Mouse (Mus musculus): Measurements from ENCODE around the gene Ccdc65.

Gene Ccdc65

DNA sequence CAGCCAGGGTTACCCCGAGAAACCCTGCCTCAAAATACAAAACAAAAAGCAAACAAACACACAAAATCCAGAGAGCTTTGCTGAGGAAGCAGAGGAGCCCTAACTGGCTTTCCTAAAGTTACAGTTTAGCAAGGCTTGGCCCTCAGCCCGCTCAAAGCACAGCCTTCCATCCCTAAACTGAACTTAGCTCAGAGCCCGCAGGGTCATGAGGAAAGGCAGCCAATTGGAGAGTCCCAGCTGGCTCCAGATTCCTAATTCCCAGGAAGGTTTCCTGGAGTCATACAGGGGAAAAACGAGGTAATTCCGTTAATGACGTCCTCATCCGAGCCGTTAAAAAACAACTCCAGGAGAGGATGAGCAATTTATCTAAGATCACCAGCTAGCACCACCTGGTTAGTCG lies 12.3 kb upstream of the Ccdc65 start:
- DNase-seq, result peak; percentile 36

DNA sequence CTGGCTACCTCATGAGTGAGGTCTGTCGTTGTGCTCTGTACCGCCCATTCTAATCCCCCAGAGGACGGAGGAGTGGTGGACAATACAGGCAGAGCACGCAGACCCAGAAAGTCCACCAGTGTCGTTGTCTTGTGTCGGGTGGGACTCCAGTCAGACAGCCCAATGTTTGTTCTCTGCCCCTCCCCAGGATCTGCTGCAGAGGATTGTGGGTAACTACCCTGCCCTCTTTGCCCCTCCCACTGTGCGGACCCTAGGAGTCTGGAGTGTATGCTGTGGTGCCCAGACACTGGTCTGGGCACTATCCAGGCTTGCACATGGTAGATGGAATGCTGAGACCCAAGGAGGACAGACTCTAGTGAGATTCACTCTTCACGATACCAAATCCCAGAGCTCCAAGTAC lies 11.8 kb upstream of the Ccdc65 start:
- no peak for DNase-seq

GRCm38 (mm10) chr15:98699190-98700105 lies 8.6 kb upstream of the Ccdc65 start:
- peak; percentile 90 for DNase-seq

GRCm38 (mm10) chr15:98704312-98704711 lies 3.7 kb upstream of the Ccdc65 start:
- no peak for DNase-seq

DNA sequence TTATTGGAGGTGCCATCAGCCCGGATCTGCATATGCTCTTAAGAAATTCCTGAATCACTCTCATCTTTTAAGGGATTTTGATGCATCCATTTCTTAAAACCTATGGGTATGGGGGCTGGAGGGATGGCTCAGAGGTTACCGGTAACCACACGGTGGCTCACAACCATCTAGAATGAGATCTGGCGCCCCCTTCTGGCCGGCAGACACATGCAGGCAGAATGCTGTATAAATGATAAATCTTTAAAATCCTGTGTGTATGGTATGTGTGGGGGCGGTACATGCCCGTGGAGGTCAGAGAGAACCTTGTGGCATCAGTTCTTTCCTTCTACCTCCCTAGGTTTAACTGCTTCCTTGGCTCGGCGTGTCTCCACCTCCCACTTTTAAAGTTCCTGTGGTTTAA lies 2.4 kb downstream of the Ccdc65 start:
- peak; percentile 79 for DNase-seq

GRCm38 (mm10) chr15:98714230-98714652 lies 6.2 kb downstream of the Ccdc65 start:
- peak; percentile 85 for DNase-seq

GRCm38 (mm10) chr15:98717301-98717700 lies 9.3 kb downstream of the Ccdc65 start:
- no peak for DNase-seq

DNA sequence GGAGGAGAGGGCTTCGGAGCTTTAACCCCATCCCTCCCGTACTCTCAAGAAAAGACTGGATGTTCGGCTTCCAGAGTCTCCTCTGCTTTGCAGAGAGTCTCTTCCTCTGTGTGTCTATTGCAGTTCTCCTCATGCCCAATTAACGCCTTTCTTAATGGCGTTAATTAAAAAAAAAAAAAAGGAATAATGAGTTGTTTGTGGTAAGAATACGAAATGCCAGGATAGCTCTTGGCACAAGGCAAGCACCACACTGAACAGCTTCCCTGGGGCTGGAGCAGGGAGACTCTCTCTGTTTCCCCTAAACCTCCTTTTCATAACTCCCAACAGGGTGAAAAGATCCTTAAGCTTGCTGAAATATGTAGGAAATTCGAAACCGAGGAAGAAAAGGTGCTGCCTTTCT lies 14.2 kb downstream of the Ccdc65 start:
- no peak for DNase-seq

DNA sequence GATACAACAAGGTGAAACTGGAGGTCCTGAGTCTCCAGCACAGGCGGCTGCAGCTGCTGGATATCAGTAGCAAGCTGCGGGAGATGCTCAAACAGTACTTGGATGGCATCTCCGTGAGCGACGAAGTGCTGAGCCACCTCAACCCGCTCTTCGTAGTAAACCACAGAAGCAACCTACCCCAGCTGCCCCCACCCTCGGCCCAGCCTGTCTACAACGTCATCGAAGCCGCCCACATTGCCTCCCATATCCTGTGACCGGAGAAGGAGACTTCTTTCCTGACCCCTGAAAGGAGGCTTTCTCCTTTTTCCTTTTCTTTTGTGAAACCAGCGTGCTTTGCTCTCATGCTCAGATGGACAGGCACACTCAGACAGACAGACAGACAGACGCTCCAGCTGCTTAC lies 14.8 kb downstream of the Ccdc65 start:
- peak; percentile 57 for DNase-seq

DNA sequence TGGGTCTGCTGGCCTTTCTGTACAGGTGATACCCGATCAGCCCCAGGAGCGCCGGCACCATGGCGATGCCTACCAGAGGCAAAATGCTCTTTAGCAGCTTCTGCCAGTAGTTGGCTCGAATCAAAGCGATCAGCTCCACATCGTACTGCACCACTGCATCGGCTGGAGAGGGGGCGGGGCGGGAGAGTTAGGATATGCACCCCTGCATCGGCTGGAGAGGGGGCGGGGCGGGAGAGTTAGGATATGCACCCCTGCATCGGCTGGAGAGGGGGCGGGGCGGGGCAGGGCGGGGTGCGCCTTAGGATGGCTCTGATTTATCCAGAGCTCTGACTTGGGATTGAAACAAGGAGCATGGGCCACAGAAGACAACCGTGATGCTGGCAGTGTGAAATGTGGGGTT lies 16.4 kb downstream of the Ccdc65 start:
- DNase-seq, result peak; percentile 37

- no peak for DNase-seq
These were observed 18.1 kb downstream of the Ccdc65 start for GRCm38 (mm10) chr15:98726079-98726478.

GRCm38 (mm10) chr15:98726746-98727145 lies 18.7 kb downstream of the Ccdc65 start:
- DNase-seq, result no peak

DNA sequence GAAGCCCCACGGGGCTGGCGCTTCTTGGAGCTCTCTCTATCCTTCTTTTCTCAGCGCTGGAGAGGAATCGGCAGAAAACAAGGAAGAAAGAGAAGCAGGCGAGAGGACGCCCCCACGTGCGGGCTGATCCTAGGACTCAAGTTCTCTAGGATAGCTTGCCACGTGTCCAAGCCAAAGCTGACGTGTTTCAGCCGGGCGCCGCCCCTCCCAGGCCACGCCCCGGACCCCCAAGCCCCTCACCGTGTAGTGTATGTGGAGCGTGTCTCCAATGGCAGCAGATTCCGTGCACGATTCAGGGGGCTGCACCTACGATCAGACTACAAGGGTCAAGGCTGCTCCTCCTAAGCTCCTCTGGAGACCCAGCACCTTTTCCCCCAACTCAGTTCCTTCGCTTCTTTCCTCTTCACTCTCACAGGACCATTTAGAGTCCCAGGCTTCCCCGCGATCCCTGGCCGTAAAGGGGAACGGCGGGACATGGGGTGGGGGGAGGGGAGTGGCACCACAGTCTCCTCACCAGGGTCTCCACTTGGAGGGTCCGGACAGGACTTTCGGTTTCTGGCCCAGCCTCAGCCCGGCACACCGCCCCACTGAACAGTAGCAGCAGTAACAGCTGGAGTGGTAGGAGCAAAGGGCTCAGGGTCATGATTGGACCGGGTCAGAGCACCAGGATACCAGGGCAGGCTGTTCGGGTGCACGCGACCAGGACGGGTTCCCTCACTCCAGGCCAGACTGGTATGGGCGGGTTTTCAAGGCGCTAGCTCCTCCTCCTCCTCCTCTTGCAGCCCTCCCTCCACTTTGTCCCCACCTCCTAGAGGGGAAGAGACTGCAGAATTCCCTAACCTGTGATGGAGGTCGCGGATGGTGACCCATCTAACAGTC lies 19.7 kb downstream of the Ccdc65 start, which contains the start of gene Fkbp11:
Gene Fkbp11 (minus strand): TSS at position 756 of the 879 bp plus-strand sequence.
- peak; percentile 89 for DNase-seq

- peak; percentile 34 for DNase-seq
These were observed 20.4 kb downstream of the Ccdc65 start for GRCm38 (mm10) chr15:98728366-98728765.

GRCm38 (mm10) chr15:98729791-98730545 lies 22.0 kb downstream of the Ccdc65 start:
- DNase-seq, result no peak

- DNase-seq, result no peak
These were observed 22.8 kb downstream of the Ccdc65 start for GRCm38 (mm10) chr15:98730790-98731189.

DNA sequence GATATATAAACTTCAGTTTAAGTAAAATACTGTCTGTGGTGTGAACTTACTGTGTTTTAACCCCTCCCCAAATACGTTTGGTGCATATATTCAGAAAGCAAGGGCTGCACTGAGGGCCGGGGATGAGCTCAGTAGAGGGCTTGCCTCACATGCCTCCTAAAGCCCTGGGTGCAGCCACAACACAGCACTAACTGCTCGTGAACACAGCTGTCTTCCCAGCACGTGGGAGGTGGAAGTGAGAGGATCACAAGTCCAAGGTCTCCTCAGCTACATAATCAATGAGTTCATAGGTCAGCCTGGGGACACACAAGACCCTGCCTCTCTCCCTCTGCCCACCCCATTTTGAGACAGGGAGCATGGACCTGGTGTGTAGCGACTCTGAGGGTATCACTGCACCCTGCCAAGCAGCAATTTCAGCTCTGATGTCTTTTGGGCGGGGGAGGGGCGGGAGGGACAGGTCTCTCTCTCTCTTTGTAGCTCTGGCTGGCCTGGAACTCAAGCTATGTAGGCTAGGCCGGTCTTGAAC lies 24.1 kb downstream of the Ccdc65 start:
- no peak for DNase-seq

DNA sequence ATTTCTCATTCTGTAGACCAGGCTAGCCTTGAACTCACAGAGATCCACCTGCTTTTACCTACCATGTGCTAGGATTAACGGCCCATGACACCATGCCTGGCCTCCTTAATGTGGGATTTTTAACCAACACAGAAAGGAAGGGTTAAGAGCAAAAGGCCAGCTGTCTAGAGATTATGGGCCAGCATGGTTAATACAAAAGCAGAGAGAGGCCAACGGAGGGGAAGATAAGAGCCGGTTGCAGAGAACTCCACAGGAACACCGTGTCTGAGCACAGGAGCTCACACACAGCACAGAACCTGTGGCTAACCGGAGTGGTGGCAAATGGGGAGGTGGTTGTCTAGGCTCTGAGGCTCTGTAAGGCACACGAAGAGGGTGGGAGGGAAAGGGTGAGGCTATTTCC lies 25.4 kb downstream of the Ccdc65 start:
- no peak for DNase-seq

- DNase-seq, result no peak
These were observed 26.1 kb downstream of the Ccdc65 start for GRCm38 (mm10) chr15:98733976-98734566.

DNA sequence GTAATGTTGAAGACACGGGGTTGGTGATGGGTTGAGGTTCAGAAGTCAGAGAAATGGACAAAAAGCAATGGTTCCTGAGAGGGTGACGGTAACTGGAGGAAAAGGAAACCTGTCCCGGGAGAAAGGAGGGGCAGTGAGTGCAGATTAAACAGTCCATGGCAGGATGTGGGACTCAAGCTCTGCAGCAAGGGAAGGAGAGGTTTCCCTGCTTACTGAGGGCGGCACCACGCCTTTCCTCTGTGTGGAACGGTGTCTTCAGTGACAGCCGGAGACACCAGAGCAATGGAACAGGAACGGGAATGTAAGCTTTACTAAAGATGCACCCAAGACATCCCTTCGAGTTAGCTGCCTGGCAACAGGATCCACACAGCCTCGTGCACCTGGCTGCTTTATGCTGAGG lies 28.5 kb downstream of the Ccdc65 start:
- peak; percentile 55 for DNase-seq

- peak; percentile 67 for DNase-seq
These were observed 29.9 kb downstream of the Ccdc65 start for GRCm38 (mm10) chr15:98737881-98738280.

DNA sequence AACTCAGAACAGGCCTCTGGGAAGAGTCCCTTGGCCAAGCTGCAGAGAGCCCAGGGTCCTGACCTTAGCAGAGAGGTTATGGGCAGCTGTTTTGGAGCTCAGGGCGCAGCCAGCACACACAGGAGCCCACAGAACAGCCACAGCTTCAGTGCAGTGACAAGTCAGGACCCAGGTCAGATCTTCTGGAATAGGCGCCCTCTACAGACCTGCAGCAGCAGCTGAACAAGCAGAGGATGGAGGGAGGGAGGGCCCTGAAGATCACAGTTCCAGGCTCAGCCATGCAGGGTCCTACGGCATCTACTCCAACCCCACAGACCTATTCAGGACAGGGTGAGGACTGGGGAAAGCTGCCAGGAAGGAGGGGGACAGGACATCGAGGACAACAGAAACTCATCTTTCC lies 30.8 kb downstream of the Ccdc65 start:
- no peak for DNase-seq
